Comparison of ENCODE assay signal across 9 mouse cellular contexts in genomic region chr8:93197685-93198525, GRCm38 (mm10). TPM values are rescaled to one million over a fixed set of nuclear protein-coding genes. Genes with fewer than 3 reads are reported as not detected.
A peak's percentile ranks its signal among the peaks of the same experiment; 100 is the strongest.
DNase-seq lines count a peak whose midpoint lies in the region; ATAC-seq lines count a peak whose summit lies in the region.
"Had no signal": no experiment of that assay in that cellular context is flagged by ENCODE, and none has a peak within 500 bp of the region (broad histone marks: within the 10 kb centered on the region; RNA-seq: fewer than 3 reads in every experiment).

Ces1d (minus strand) TSS chr8:93197838.

- peak; percentile 4 for DNase-seq in embryo, embryonic 10.5 days (ENCODE audit: low spot score)
- no peak for DNase-seq in embryo, embryonic 11 days
- no peak for DNase-seq in adrenal gland, adult 18-20 months (ENCODE audit: low spot score in 2 of 2)
- DNase-seq in heart, postnatal 25 days (ENCODE audit: low spot score) = peak; percentile 43
- no peak for DNase-seq in cerebellum, postnatal 25 days
- DNase-seq in layer of hippocampus, postnatal 10 days (ENCODE audit: low spot score in 2 of 2) = no peak

- H3K27me3 ChIP-seq in lung, embryonic 16.5 days (ENCODE audit: control insufficient read depth, insufficient read depth, low read depth, low read length) = no peaks in the 10 kb centered on the region
- H3K27me3 ChIP-seq in hindbrain, embryonic 16.5 days (replicated peaks; ENCODE audit: control insufficient read depth, insufficient read depth, low read length) = no peaks in the 10 kb centered on the region
- H3K27me3 ChIP-seq: embryonic facial prominence, embryonic 12.5 days had no signal

- H3K4me3 ChIP-seq in lung, embryonic 16.5 days (ENCODE audit: low read length) = peak within 1 kb of the TSS; percentile 40
- H3K4me3 ChIP-seq in hindbrain, embryonic 16.5 days (ENCODE audit: low read length) = no peak within 1 kb of the TSS
- H3K4me3 ChIP-seq: embryonic facial prominence, embryonic 12.5 days had no signal

- intact Hi-C loops in heart, postnatal 25 days (cut with DNase I) = loop anchor here (10.0 kb wide), 1 partner anchor 197 kb away; no protein-coding TSS in a partner anchor

- peak within 1 kb of the TSS; percentile 50 for H3K9ac ChIP-seq in lung, embryonic 16.5 days (ENCODE audit: low read length)
- H3K9ac ChIP-seq in hindbrain, embryonic 16.5 days (ENCODE audit: low read depth, low read length) = no peak within 1 kb of the TSS
- H3K9ac ChIP-seq: embryonic facial prominence, embryonic 12.5 days had no signal

- no peaks in the 10 kb centered on the region for H3K36me3 ChIP-seq in lung, embryonic 16.5 days (ENCODE audit: control insufficient read depth, insufficient read depth, low read length)
- no peaks in the 10 kb centered on the region for H3K36me3 ChIP-seq in hindbrain, embryonic 16.5 days (ENCODE audit: control insufficient read depth, insufficient read depth, low read length)
- H3K36me3 ChIP-seq: embryonic facial prominence, embryonic 12.5 days had no signal

- H3K9me3 ChIP-seq in lung, embryonic 16.5 days (ENCODE audit: control insufficient read depth, low read length) = no peaks in the 10 kb centered on the region
- H3K9me3 ChIP-seq in hindbrain, embryonic 16.5 days (ENCODE audit: control insufficient read depth, low read length) = no peaks in the 10 kb centered on the region
- H3K9me3 ChIP-seq: embryonic facial prominence, embryonic 12.5 days had no signal

- H3K27ac ChIP-seq in lung, embryonic 16.5 days (ENCODE audit: low read length) = peak within 1 kb of the TSS; percentile 92
- no peak within 1 kb of the TSS for H3K27ac ChIP-seq in hindbrain, embryonic 16.5 days (ENCODE audit: low read depth, low read length)
- H3K27ac ChIP-seq: embryonic facial prominence, embryonic 12.5 days had no signal

- 53% methylated on average over 8 of the region's 8 CpGs for WGBS in lung, embryonic 16.5 days
- WGBS in hindbrain, embryonic 16.5 days = 85% methylated on average over 8 of the region's 8 CpGs

- peaks cover 8% of the 10 kb centered on the region; the same call in 1 of the 2 replicates for H3K4me1 ChIP-seq in lung, embryonic 16.5 days (replicated peaks; ENCODE audit: control insufficient read depth, insufficient read depth, low read length)
- no peaks in the 10 kb centered on the region for H3K4me1 ChIP-seq in hindbrain, embryonic 16.5 days (ENCODE audit: control insufficient read depth, insufficient read depth, low read depth, low read length)
- H3K4me1 ChIP-seq: embryonic facial prominence, embryonic 12.5 days had no signal

- H3K4me2 ChIP-seq in lung, embryonic 16.5 days (ENCODE audit: low read depth, low read length) = peak within 1 kb of the TSS; percentile 43
- H3K4me2 ChIP-seq in hindbrain, embryonic 16.5 days (ENCODE audit: low read length) = no peak within 1 kb of the TSS
- H3K4me2 ChIP-seq: embryonic facial prominence, embryonic 12.5 days had no signal

- ATAC-seq in lung, embryonic 16.5 days (ENCODE audit: low read depth) = peak; percentile 88
- no peak for ATAC-seq in hindbrain, embryonic 16.5 days

RNA-seq across cellular contexts. Expression of gene Ces1d, which starts in this region (rescaled TPM):
- 100 to 1,000 TPM; 268 to 434 TPM for total RNA-seq in adrenal gland, adult 18-20 months (2021)
- total RNA-seq in heart, postnatal 25 days (2021) = 100 to 1,000 TPM; 174 to 223 TPM
- polyA plus RNA-seq in lung, embryonic 16.5 days (2015; fragmentation: Nextera tagmentation; extraction: Ambion mirVana) = 89.8 and 109 TPM in 2 replicates
- polyA plus RNA-seq in hindbrain, embryonic 16.5 days (2015; fragmentation: Nextera tagmentation; extraction: Ambion mirVana) = 0.10 and 0.20 TPM in 2 replicates
- total RNA-seq in layer of hippocampus, postnatal 10 days (2021) = not detected

Comparison
In these comparisons a context has a peak if more than half of its experiments do, and no peak if none do; other contexts are left out.
1. RNA of gene Ces1d (total RNA-seq): 268 to 434 TPM in adrenal gland, adult 18-20 months and 174 to 223 TPM in heart, postnatal 25 days; not detected in layer of hippocampus, postnatal 10 days; every median in the first group is over 100 times any median in the second.
2. RNA of gene Ces1d (polyA plus RNA-seq): 89.8 to 109 TPM in lung, embryonic 16.5 days; 0.10 to 0.20 TPM in hindbrain, embryonic 16.5 days; every median in the first group is over 10 times any median in the second.
3. DNase-seq: peak in embryo, embryonic 10.5 days (single experiment) and heart, postnatal 25 days (single experiment); none in embryo, embryonic 11 days (single experiment), adrenal gland, adult 18-20 months (0 of 2), cerebellum, postnatal 25 days (0 of 2) and layer of hippocampus, postnatal 10 days (0 of 2).